Mouse (Mus musculus) cerebellum, adult 11-12 months (tissue): ENCODE results near the gene Gm5105.

Experiments used
- DNase-seq: peaks from one replicate; pipeline ENCODE4 v3.0.0; 2022

Gm5105 gene

DNA sequence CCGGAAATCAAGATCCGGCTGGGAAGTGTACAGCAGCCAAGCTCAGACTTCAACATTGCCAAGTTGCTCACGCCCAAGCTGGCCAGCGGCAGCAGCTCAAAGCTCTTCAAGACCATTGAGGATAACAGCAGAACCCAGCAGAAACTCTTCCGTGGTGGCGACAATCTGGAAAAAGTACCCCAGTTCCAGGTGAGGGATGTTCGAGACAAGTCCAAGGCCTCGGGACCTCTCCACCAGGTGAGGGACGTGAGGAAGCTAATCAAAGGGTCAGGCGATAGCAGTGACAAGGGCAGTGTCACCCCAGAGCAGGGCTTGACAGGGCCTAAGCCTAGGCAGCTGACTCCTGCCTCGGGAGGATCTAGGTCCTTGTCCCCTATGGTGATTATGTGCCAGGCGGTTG is 915 bp upstream of the Gm5105 start:
- DNase-seq = no peak

DNA sequence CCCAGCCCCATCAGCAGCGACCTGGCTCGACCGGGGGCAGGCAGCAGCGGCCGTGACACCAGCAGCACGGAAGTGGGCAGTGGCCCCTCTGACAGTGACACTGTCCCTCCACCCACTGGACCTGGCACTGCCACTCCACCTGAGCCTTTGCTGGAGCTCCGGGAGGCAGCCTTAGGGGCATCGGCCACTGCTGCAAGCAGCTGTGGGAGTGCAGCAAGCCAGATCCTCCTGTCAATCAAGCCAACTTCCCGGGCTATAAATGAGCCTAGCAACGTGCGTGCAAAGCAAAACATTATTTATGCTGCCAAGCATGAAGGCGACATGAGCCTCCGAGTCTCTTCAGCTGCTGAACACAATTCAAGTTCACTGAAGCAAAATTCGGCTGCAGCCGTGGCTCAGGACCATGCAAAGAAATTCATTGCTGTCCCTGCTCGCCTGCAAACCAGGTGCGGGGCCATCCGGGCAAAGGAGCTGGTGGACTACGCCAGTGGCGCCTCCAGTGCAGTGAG is 786 bp downstream of the Gm5105 start:
- DNase-seq = no peak

DNA sequence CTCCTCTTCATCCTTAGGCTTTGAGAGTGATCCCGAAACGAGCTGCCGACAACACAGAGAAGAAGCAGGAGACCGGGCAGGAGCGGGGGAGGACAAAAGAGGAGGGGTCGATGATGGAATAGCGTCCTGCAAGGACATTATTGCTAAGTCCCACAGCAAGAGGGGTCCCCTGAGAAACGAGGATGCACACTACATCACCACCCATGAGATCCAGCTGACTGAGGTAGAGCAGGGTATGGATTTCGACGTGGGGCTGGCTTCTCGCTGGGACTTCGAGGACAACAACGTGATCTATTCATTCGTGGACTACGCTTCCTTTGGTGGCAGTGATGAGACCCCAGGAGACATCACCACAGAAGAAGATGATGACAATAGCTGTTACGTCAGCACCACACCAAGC is 1.3 kb downstream of the Gm5105 start:
- DNase-seq = no peak

DNA sequence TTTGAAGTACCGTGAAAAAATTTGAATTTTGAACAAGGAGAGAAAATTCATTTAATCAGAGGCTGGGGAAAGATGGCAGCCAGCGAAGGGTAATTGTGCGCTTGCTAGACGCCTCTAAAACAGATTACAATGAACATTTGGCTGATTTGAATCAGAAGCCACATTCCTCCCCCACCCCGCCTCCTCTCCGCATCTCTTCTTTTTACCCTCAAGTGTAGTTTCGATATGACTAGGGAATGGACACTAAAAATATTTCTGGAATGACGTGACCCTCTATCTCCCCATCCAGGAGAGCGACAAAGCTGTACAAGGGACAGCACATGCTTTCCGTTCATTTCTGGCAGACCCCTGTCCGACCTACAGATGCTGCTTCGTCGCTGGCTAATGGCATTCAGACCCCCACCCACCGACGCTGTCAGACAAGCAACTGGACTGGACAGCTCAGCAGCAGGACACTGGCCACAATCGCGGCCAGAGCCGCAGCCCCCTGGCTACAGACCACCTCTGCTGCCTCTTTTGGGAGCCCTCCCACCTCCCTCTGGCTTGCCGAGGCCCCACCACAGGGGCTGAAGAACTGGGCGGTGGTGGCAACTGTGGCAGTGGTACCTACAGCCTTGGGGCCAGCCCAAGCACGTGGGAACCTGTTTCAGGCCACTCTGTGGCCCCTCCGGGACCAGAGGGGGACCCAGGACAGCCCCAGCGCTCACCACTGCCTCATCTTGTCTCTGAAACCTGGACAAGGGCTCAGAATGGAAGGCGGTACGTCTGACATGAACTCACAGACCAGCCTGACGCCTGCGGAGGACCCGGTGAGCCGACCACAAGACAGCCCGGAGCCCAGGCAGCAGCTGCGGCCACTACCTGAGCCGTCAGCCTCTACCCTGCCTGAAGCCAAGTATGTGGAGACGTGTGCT is 2.2 kb downstream of the Gm5105 start, which contains the start of gene 1110002E22Rik:
Gene 1110002E22Rik, plus strand, starts transcription at position 321 of the 914 bp plus-strand sequence.
- DNase-seq = no peak

DNA sequence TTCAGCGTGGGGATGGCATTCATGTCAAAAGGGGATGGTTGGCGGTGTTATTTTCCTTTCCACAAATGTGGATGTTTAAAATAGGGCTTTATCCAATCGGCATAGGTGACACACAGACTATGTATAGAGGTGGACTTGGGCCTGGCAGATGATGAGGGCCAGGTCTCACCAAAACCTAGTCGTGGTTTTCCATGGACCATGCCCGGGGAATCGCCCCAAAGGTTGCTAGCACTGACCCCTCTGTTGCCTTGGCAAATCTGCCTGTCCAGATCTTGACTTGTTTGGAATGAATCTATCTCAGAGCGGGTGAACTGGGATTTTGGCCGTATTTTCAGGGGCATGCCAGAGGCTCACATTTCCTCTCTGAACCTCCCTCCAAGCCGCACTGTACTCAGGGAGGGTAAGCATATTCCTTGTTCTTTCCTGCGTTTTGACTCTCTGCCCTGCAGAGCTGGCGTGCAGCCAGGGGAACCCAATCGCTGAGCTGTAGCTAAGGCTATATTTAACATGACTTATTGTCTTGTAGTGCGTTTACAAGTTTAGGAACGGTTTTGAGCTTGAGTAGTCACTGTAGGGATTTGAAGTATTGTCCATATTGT is 3.4 kb downstream of the Gm5105 start:
- no peak for DNase-seq

DNA sequence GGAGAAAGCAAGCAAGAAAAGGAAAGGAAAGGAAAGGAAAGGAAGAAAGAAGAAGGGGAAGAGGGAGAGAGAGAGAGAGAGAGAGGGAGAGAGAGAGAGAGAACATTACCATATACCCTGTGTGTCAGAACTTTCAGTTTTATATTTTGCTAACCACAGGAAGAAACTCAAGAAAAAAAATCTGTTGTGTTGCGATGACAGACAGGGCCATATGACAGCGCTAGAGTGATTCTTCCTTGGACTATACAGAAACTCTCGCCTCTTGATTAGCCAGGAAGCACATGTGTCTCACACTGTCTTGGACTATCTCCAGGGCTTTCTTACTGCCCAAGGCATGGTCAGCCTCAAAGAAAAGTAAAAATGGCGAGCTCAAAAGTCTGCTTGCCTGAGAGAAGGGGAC is 4.5 kb downstream of the Gm5105 start:
- DNase-seq = no peak

DNA sequence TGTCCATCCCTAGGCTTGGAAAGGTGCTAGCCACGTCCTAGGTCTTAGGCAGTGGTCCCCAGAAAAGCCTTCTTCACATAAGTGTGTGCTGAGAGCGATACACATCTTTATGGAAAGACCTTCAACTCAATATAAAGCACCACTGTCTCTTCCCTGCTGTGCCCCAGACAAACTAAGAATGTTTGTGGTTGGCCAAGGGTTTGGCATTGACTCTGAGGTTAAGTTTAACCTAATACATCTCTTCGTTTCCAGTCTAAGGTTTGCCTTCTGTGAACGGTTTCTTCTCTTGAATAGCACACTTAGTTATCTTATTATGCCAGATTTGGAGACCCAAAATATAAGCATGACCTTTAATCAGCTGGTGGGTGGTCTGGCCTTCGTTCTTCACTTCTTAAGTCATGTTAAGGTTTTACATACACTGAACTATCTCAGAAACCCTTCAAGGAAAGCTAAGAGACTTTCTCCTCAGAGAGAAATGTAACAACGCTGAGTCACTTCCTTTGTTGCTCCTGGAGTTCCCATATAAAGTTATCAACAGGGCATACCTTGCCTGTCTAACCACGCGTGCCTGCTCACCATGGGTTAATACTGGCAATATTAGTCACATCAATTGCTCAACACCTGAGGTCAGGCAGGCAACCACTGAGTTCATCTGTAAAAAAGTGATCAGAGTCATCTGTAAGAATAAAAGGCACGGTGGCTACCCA is 5.8 kb downstream of the Gm5105 start:
- DNase-seq = no peak

DNA sequence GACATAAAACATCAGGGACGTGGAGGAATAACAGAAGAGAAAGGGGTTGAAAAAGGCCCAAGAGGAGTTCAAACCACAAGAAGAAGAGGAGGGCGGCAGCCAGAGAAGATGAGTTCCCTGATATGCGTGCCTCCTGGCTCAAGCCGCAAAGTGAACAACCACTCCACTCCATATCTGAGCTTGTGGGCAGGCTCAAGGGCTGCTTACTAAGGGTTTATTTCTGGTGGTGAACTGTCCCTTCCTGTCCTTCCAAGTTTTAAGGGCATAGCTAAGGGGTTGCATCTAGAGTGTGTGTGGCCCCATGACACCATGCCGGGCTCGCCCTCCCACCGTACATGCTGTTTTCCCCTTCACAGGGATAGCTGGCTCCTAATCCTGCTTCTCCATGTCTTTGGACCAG is 6.8 kb downstream of the Gm5105 start:
- no peak for DNase-seq

DNA sequence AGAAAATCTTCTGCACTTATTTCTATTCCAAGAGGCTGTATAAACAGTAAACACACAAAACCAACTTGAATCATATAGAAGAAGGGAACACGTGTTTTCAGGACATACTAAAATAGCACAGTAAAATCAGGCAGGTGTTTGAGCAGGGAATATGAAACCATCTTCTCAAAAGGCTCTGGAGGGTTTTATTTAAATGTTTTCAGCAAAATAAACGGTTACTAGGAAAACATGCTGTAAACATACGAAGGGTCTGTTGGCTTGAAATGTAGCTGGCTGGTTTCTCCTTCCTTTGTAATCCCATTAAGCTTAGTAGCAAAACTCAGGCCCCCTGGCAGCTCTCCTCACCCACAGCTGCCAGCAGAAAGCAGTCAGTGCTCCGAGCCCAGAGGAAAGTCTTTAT is 9.0 kb downstream of the Gm5105 start:
- DNase-seq = no peak

DNA sequence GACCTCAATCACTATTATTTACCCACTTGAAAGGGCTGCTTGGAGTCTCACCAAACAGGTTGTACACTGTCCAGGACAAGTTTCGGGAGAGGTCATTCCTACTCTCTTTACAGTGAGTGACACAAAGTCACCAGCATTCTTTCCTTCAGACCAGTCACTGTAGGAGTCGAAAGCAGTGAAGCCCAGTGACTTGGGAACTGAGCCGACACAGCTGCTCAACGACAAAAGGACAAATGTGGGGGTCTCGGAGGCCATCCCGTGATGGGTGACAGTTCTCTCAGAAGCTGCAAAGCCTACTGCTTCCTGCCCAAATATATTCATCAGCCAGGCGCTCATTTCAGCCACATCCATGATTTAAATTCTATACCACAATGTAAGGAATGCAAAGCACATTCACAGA is 10.2 kb downstream of the Gm5105 start:
- DNase-seq = no peak

DNA sequence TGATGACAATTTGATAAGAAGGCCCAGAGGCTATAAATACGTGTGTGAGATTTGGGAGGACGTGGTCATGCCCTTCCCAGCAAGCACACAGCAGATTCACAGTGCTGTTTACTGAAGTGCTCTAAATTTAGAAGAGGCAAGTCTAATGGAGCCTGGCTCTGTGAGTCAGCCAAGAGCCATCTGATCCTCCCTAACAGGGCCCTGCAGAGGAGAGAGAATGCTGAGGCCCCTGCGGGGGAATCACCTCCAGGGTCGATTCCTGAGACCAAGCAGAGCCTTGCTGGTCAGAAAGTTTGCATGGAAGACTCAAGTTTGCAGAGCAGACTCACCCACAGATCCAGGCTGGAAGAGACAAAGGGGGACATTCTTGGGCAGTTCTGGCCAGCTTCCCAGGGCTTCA is 13.2 kb downstream of the Gm5105 start:
- DNase-seq = no peak

DNA sequence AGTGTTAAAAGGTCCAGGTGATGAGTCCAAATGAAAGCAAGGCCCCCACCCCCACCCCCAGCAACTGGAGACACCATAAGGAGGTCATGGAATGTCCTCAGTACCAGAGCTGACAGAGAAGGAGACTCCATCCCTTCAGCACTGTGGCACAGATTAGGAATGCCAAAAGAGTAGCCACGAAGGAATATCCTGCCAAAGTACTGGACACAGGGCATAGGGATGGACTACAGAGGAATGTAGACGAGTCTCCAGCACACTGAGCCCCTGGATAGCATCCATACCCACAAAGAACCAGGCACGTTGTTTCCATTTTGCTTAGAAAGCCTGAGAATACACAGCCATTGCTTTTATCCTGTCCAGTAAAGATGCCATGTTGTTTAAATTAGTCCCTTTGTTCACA is 15.8 kb downstream of the Gm5105 start:
- DNase-seq = no peak

DNA sequence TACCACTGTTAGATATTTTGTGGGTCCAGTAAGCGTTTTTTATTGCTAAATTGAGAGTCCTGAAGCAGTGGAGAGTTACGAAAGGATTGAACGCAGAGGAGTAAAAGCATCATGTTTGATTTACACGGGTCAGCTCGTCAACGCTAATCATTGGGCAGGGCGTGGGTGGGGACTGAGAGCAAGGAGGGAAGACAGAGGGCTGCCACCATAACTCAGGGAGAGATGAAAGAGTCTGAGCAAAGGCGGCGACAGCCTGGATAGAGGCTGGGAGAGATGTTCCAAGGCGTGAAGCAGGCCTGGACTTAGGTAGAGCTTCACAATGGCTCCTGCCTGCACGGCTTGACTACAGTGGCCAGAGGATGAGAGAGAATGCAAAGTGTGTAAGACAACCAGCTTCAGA is 16.4 kb downstream of the Gm5105 start:
- DNase-seq = no peak

DNA sequence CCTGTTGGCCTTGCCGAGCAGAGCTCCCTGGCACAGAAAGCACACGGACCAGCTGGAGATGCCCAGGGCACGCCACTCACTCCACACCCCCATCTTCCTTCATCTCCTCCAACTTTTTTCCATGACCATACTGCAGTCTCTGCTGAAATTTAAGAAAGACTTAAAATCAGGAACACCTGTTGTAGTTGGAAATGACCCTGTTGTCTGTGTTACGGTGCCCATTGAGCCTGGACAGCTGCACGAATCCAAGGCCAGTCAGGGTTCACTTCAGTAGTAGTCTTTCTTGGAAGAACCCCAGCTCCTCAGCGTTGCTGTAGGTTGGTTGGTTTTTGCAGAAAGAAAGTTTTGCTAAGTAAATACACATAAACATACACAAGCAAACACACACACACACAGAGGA is 17.6 kb downstream of the Gm5105 start:
- DNase-seq = no peak

DNA sequence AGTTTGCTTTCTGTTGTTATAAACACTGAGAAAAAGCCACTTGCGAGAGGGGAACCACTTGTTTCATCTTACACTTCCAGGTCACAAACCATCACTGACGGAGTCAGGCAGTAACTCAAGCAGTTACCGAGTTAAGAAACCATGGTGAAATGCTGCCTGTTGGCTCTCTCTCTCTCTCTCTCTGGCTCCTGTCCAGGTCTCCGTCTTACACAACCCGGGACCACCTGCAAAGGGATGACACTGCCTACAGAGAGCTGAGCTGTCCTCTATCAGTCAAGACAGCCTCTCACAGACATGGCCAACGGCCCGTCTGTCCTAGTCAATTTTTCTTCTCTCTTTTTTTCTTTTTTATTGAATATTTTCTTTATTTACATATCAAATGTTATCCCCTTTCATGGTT is 23.9 kb downstream of the Gm5105 start:
- DNase-seq = no peak

DNA sequence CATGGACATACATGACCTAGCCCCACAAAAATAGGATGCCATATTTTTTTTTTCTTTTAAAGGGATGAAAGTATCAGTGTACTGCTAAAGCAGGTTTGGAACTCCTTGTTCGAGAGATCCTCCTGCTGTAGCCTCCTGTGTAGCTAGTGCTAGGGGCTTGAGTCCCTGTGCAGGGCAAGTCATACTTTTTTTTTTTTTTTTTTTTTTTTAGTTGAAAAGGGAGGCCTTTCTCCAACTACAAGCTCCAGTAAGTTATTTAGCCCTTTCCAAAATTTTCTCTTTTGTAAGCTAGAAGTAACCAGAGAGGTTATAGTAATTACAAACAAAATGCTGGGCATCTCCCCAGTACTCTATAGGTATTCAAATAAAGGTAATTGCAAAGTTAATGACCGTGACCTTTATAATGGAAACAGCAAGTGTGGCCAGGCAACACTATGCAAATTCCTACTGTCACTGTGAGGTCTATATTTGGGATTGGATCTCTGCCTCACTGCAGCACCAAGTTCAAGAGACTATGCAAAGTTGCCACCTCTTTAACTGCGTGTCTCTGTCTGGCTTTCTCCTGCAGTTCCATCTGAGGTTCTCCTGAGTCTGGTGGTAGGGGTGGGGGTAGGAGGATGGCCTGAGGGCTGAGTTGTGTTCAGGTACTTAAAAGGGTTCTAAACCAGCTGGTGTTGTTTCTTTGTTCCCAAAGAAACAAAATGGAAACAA is 25.4 kb downstream of the Gm5105 start:
- DNase-seq = no peak

DNA sequence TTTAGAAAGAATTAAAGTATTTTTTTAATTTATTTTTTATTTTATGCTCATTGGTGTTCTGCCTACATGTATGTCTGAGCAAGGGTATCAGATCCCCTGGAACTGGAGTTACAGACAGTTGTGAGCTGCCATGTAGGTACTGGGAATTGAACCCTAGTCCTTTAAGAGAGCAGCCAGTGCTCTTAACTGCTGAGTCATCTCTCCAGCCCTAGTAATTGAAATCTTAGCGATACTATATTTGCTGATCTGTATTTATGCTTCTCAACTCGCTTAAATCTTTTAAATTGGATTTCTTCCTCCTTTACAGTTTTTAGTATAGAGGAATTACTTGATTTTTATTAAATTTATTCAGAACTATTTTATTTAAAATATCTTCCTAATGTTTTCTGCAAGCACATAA is 26.2 kb downstream of the Gm5105 start:
- DNase-seq = no peak

DNA sequence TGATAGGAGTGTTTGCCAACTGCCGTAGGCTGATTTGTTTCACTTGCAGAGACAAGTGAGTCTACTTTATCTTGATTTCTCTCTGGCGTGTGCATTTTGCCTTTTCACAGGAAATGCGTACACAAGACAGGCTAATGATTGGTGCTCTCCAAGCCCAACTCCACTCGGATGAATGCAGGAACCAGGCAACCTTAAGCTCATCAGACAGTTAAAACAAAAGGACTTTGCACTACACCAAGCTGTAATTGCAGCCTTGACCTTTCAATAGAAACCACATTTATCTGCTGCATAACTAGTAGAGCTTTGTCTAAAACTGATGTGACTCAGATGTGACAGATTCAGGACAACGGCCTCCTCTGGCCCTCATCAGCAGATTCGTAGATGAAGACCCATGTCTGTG is 33.2 kb downstream of the Gm5105 start:
- no peak for DNase-seq

DNA sequence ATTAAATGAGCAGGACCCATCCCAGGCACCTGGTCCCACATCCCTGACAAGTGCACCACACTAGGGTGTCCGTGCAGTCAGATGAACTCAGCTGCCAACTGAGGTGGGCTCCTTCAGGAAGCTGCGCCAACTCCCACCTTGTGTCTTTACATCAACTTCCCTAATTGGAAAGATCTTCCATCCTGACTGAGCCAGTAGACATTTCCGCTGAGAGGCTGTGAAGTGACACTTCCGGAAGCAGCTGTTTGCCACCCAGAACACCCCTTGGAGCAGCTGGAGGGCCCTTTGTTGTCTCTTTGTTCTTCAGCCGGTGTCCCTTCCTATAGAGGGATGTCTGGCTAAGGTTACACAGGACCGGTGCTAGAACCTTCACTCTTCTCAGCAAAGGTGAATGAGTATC is 36.6 kb downstream of the Gm5105 start:
- DNase-seq = no peak

DNA sequence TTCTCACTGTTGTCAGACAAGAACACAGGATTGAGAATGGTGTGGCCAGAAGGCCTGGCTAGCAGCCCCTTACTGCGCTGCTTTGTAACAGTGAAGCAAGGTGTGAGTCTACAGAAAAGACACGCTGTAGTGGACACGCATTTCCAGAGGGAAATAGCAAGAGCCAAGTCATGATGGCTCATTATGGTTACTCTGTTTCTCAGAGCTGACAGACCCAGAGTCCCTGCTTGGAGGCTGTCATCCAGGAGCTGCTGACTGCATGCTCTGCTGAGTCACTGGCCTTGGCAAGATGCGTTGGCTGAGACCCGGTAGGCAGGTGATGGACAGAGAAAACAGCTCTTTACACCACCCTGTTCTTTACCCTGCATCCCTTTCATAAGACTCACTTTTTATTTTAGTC is 37.8 kb downstream of the Gm5105 start:
- DNase-seq = peak; percentile 86

DNA sequence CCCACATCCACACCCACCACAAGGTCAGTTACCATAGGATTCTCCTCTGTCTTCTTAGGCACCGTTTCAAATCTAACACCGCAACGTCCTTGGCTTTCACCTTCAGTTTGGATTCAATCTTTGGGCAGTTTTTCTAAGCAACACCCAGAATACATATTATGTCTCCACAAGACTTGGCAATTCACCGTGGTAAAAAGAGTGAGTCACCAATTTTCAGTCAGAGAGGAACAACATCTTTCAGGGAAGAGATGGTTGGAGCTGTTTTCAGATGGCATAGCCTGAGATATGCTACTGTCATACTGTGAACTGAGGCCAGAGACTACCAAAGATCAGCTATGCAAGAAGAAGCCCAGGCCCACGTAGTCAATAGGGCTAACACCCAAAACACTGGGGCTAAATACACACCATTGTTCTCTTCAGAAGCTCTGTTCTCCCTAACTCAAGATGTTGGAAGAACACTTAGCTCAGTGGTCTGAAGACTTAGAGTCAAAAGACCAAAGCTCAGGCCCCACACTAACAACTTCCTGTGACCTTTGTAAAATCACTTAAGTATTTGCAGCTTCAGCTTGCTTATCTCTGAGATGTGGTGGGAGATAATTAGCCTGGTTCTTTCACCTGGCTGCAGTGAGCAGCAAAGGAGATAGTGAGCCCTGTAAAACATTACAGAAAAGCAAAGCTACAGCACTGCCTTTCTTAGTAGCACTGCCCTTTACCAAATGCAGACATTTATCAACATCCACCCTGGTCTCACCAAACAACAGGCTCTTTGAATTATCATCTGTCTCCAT is 39.4 kb downstream of the Gm5105 start:
- no peak for DNase-seq

DNA sequence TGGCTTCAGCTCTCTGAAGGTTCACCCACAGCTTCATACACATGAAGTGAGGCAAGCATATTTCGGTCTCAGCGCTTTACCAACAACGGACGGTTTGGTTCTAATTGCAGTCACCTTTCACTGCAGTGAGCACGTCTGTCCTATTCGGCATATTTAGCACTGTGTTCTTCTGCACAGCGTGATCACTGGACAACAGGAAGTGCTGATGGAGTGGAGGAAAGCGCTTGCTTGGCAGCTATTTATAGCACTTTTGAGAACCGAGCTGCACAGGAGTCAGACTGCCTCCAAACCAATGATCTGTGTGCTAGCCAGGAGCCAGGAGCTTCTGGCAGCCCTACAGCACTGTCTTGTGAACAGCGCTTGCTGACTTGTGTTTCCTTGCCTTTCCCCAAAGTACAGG is 40.9 kb downstream of the Gm5105 start:
- DNase-seq = peak; percentile 94
